Mouse (Mus musculus): ENCODE measurements at regions not wholly inside any gene's neighbourhood (a gene's known extent, or its start where the extent isn't known, plus 50 kb on each side); places are given as distances from the start of the nearest gene placed in this dataset.

- DNase-seq (ENCODE audit: low spot score) = peak; percentile 79
Observed at GRCm38 (mm10) chr1:51644399-51644798, 166.2 kb upstream of the Nabp1 start.

GRCm38 (mm10) chr1:51643640-51644039 is 165.4 kb upstream of the Nabp1 start:
- DNase-seq (ENCODE audit: low spot score) = no peak

GRCm38 (mm10) chr1:51638519-51639302 is 160.5 kb upstream of the Nabp1 start:
- DNase-seq (ENCODE audit: low spot score) = no peak

- DNase-seq (ENCODE audit: low spot score) = no peak
Observed at GRCm38 (mm10) chr1:51635881-51636515, 157.8 kb upstream of the Nabp1 start.

GRCm38 (mm10) chr1:51633795-51634194 is 155.6 kb upstream of the Nabp1 start:
- no peak for DNase-seq (ENCODE audit: low spot score)

- DNase-seq (ENCODE audit: low spot score) = no peak
Observed at GRCm38 (mm10) chr1:51632851-51633250, 154.6 kb upstream of the Nabp1 start.

GRCm38 (mm10) chr1:51629848-51630247 is 151.6 kb upstream of the Nabp1 start:
- no peak for DNase-seq (ENCODE audit: low spot score)

GRCm38 (mm10) chr1:51628137-51628793 is 150.0 kb upstream of the Nabp1 start:
- peak; percentile 18 for DNase-seq (ENCODE audit: low spot score)

GRCm38 (mm10) chr1:51626303-51626702 is 148.1 kb upstream of the Nabp1 start:
- DNase-seq (ENCODE audit: low spot score) = no peak

GRCm38 (mm10) chr1:51625079-51625478 is 146.9 kb upstream of the Nabp1 start:
- no peak for DNase-seq (ENCODE audit: low spot score)

GRCm38 (mm10) chr1:51624551-51624950 is 146.3 kb upstream of the Nabp1 start:
- DNase-seq (ENCODE audit: low spot score) = no peak

GRCm38 (mm10) chr1:51622986-51623385 is 144.8 kb upstream of the Nabp1 start:
- DNase-seq (ENCODE audit: low spot score) = no peak

GRCm38 (mm10) chr1:51622181-51622862 is 144.1 kb upstream of the Nabp1 start:
- DNase-seq (ENCODE audit: low spot score) = no peak

GRCm38 (mm10) chr1:51621062-51621461 is 142.8 kb upstream of the Nabp1 start:
- DNase-seq (ENCODE audit: low spot score) = no peak

GRCm38 (mm10) chr1:51617502-51618251 is 139.5 kb upstream of the Nabp1 start:
- no peak for DNase-seq (ENCODE audit: low spot score)

- no peak for DNase-seq (ENCODE audit: low spot score)
Observed at GRCm38 (mm10) chr1:51616091-51616490, 137.9 kb upstream of the Nabp1 start.

- DNase-seq (ENCODE audit: low spot score) = peak; percentile 54
Observed at GRCm38 (mm10) chr1:51615523-51615922, 137.3 kb upstream of the Nabp1 start.

GRCm38 (mm10) chr1:51614700-51615099 is 136.5 kb upstream of the Nabp1 start:
- DNase-seq (ENCODE audit: low spot score) = no peak

- DNase-seq (ENCODE audit: low spot score) = no peak
Observed at GRCm38 (mm10) chr1:51609295-51609694, 131.1 kb upstream of the Nabp1 start.

GRCm38 (mm10) chr1:51607437-51607855 is 129.2 kb upstream of the Nabp1 start:
- no peak for DNase-seq (ENCODE audit: low spot score)

- no peak for DNase-seq (ENCODE audit: low spot score)
Observed at GRCm38 (mm10) chr1:51602071-51602470, 123.8 kb upstream of the Nabp1 start.

GRCm38 (mm10) chr1:51600425-51600824 is 122.2 kb upstream of the Nabp1 start:
- peak; percentile 26 for DNase-seq (ENCODE audit: low spot score)

All from layer of hippocampus, adult 11-12 months (tissue).